Mouse (Mus musculus): ENCODE measurements around the gene Ankrd60. TPM values are rescaled to one million over a fixed set of nuclear protein-coding genes. Genes with fewer than 3 reads are reported as not detected.

Ankrd60 gene
- polyA plus RNA-seq, 1 experiment from 2014 or later, result not detected

Other genes starting within 250 kb of the Ankrd60 start
- gene 1700021F07Rik, start 55.8 kb downstream of the Ankrd60 start, polyA plus RNA-seq (2014; fragmentation: Nextera tagmentation; extraction: Ambion mirVana), result not detected in 2 replicates
- gene Rab22a, start 81.4 kb upstream of the Ankrd60 start, polyA plus RNA-seq (2014; fragmentation: Nextera tagmentation; extraction: Ambion mirVana), result 33.0 and 34.5 TPM in 2 replicates
- gene 1700010B08Rik, start 141.1 kb upstream of the Ankrd60 start, polyA plus RNA-seq (2014; fragmentation: Nextera tagmentation; extraction: Ambion mirVana), result not detected in 2 replicates
- gene Vapb, start 159.1 kb upstream of the Ankrd60 start, polyA plus RNA-seq (2014; fragmentation: Nextera tagmentation; extraction: Ambion mirVana), result 10.5 and 11.7 TPM in 2 replicates

Data from intestine, embryonic 14.5 days (tissue).